Mouse (Mus musculus): ENCODE data around the gene Celsr1. TPM values are rescaled to one million over a fixed set of nuclear protein-coding genes. Genes with fewer than 3 reads are reported as not detected.

Gene Celsr1
- polyA plus RNA-seq, 1 experiment from 2014 or later, result 3.4 TPM

DNA sequence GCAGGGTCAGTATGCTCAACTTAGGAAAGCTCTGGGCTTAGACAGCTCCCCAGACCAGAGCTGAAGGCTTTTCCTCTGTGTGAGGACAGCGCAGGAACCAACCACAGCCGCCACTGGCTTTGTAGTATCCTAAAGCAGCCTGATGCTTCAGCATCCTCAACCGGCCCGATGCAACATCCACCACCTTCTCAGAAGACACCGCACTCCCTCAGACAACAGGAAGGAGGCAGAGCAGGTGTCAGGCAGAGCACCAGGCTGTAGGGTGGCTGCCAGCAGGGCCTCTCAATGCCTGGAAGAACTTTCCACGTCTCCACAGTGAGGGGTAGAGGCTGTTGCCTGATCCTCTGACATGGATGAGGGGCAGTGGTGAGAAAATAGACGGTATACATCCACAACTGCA, 50.4 kb downstream of the Celsr1 start:
- Histone ChIP-seq H3K4me3 (no peak overlapping the region), H3K27ac (replicated peaks) (peak overlapping the region; percentile 34), H3K36me3 (peaks cover 21% of the 10 kb centered on the region), H3K4me1 (peaks cover 49% of the 10 kb centered on the region), H3K9me3 (replicated peaks) (no peaks in the 10 kb centered on the region), H3K27me3 (ENCODE audit: low read depth, poor library complexity, severe bottlenecking) (peaks cover 7% of the 10 kb centered on the region; the same call in 1 of the 2 replicates)
- WGBS, result 87% methylated on average over 7 of the region's 7 CpGs
- no peak for DNase-seq (ENCODE audit: low spot score)

DNA sequence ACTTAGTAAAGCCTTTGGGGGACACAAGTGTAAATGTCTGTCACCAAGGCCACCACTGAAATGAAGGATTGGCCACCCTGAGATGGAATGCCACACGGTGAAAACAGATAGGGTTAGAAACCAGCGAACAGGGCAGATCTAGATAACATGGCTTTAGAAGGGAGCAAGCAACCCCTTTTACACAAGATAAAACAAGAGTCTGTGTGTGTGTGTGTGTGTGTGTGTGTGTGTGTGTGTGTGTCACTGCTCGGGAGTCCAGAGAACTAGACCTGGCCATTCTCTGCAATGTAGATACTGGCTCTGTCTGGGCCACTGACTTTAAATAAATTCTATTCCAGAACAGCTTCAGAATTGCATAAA, 51.2 kb downstream of the Celsr1 start:
- Histone ChIP-seq H3K4me1 (peaks cover 49% of the 10 kb centered on the region), H3K4me3 (no peak overlapping the region), H3K36me3 (peaks cover 28% of the 10 kb centered on the region), H3K27ac (replicated peaks) (no peak overlapping the region), H3K27me3 (ENCODE audit: low read depth, poor library complexity, severe bottlenecking) (peaks cover 7% of the 10 kb centered on the region; the same call in 1 of the 2 replicates), H3K9me3 (replicated peaks) (no peaks in the 10 kb centered on the region)
- no peak for DNase-seq (ENCODE audit: low spot score)
- 77% methylated on average over 3 of the region's 3 CpGs for WGBS

DNA sequence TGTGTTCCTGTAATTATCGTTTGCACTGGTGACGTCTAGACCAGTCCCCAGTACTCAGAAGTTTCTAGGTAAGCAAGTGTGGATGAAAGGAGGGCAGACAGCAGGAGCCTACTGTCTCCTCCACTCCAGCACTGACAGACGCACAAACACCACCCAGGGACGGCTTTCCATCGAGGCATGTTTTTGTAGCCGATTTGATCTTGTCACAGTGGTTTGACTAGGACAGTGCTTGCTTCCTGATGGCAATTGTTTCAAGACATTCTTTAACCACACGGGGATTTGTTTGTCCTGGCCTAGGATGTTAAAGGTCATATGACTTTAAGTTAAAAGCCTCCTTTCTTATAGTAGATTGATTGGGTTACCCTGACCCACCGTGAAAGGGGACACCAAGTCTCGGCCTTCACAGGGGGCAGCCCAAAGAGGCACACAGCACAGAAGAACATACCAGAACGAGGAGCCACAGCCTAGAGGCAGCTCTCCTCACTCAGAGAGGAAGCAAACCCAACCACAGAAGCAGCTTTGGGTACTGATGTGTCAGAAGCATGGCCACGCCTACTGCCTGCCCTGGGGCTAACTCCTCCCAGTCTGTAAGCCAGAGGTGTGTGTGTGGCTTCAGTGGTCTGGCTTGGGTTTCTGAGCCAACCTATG, 51.7 kb downstream of the Celsr1 start:
- WGBS, result 54% methylated on average over 11 of the region's 11 CpGs

DNA sequence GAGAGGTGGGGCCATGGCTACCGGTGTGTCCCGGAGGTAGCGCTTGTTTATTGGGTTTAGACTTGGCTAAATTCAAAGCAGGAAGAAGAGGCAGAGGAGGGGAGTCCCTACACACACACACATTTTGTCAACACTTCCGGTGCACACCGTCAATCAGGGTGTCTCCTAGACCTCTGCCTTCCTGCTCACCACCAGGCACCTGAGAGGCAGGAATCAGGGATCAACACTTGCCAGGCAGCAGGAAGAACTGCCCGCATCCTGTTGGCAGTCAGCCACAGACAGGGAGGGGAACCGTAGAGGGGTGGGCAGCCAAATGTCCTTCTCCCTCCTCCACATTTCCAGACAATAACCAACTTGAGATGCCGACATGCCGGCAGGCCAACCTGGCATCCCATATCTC, 56.5 kb downstream of the Celsr1 start:
- Histone ChIP-seq H3K4me1 (peaks cover 47% of the 10 kb centered on the region), H3K27ac (replicated peaks) (no peak overlapping the region), H3K27me3 (ENCODE audit: low read depth, poor library complexity, severe bottlenecking) (no peaks in the 10 kb centered on the region), H3K4me3 (no peak overlapping the region), H3K9me3 (replicated peaks) (no peaks in the 10 kb centered on the region), H3K36me3 (peaks cover 36% of the 10 kb centered on the region)
- DNase-seq (ENCODE audit: low spot score), result no peak
- 90% methylated on average over 9 of the region's 9 CpGs for WGBS

More for the DNA sequence above, 51.7 kb downstream of the Celsr1 start:
- Histone ChIP-seq H3K4me3 (no peak overlapping the region), H3K27ac (replicated peaks) (no peak overlapping the region; the same call in 1 of the 2 replicates), H3K27me3 (ENCODE audit: low read depth, poor library complexity, severe bottlenecking) (peaks cover 7% of the 10 kb centered on the region; the same call in 1 of the 2 replicates), H3K9me3 (replicated peaks) (no peaks in the 10 kb centered on the region), H3K4me1 (peaks cover 49% of the 10 kb centered on the region), H3K36me3 (peaks cover 32% of the 10 kb centered on the region)
- DNase-seq (ENCODE audit: low spot score), result no peak

DNA sequence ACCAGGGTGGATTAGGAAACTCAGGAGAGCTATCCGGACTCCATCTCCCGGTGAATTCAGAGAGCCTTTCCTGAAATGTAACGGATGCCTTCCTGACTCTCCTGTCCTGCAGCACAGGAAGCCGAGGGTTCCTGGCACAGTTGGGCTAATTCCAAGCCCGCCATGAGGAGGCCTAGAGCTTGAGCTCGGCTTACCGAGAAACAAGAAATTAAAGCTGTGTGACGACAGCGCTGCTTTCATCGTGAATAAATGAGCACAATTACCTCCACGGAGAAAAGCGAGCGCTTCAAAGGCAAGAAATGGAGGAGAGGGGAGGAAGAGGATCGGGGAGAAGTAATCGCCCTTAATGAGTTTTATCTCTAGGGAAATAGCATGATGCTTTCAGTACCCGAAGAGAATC, 57.8 kb downstream of the Celsr1 start:
- H3K4me3 ChIP-seq, result no peak overlapping the region
- peaks cover 54% of the 10 kb centered on the region for H3K4me1 ChIP-seq
- H3K27ac ChIP-seq (replicated peaks), result peak overlapping the region; percentile 24; the same call in 1 of the 2 replicates
- peaks cover 31% of the 10 kb centered on the region for H3K36me3 ChIP-seq
- DNase-seq (ENCODE audit: low spot score), result no peak
- no peaks in the 10 kb centered on the region for H3K27me3 ChIP-seq (ENCODE audit: low read depth, poor library complexity, severe bottlenecking)
- H3K9me3 ChIP-seq (replicated peaks), result no peaks in the 10 kb centered on the region
- 68% methylated on average over 16 of the region's 16 CpGs for WGBS

GRCm38 (mm10) chr15:85971596-85971995, 62.0 kb downstream of the Celsr1 start:
- no peak overlapping the region for H3K4me3 ChIP-seq
- peaks cover 6% of the 10 kb centered on the region; the same call in 1 of the 2 replicates for H3K36me3 ChIP-seq
- 25% methylated on average over 5 of the region's 5 CpGs for WGBS
- no peaks in the 10 kb centered on the region for H3K27me3 ChIP-seq (ENCODE audit: low read depth, poor library complexity, severe bottlenecking)
- H3K27ac ChIP-seq (replicated peaks), result peak overlapping the region; percentile 77
- H3K4me1 ChIP-seq, result peaks cover 65% of the 10 kb centered on the region
- no peaks in the 10 kb centered on the region for H3K9me3 ChIP-seq (replicated peaks)
- DNase-seq (ENCODE audit: low spot score), result peak; percentile 36

DNA sequence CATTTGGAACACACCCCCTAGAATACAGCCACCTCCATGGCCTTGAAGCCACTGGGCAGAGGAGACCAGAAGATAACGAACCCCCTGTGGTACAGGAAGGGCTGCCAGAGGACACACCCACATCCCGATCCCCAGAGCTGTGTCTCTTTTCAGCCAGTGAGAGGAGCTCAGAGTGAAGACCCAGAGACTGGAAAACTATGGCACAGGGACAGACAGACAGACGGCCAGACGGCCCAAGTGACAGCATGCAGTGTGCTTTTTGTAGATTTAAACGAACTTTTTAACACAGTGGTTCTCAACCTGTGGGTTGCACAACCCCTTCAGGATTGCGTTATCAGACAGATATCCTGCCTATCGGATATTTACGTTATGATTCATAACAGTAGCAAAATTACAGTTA, 63.1 kb downstream of the Celsr1 start:
- Histone ChIP-seq H3K36me3 (peaks cover 10% of the 10 kb centered on the region; the same call in 1 of the 2 replicates), H3K27ac (replicated peaks) (no peak overlapping the region; the same call in 1 of the 2 replicates), H3K27me3 (ENCODE audit: low read depth, poor library complexity, severe bottlenecking) (no peaks in the 10 kb centered on the region), H3K4me1 (peaks cover 53% of the 10 kb centered on the region), H3K4me3 (no peak overlapping the region), H3K9me3 (replicated peaks) (no peaks in the 10 kb centered on the region)
- DNase-seq (ENCODE audit: low spot score), result no peak
- WGBS, result 73% methylated on average over 8 of the region's 8 CpGs

DNA sequence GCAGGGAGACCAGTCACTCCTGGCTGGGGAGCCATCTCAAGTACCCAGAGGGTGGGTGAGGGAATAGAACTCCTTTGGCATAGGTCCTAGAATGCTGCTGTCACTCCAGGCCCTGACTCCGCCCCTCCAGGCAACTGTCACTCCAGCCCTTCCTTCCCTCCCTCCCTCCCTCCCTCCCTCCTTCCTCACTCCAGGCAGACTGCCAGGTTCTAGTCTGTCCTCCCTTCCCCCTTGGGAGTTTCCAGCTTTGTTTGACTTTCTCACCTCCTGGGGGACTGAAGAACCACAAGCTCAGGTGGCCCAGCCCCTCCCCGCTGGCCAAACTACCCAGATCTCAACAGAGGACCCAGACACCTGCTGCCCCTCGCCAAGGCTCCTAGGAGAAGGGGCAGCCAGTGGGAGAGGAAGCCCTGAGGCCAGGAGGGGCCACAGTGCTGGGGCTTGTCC, 63.8 kb downstream of the Celsr1 start:
- H3K27me3 ChIP-seq (ENCODE audit: low read depth, poor library complexity, severe bottlenecking), result no peaks in the 10 kb centered on the region
- no peak overlapping the region for H3K4me3 ChIP-seq
- H3K36me3 ChIP-seq, result peaks cover 10% of the 10 kb centered on the region; the same call in 1 of the 2 replicates
- H3K27ac ChIP-seq (replicated peaks), result peak overlapping the region; percentile 30; the same call in 1 of the 2 replicates
- 57% methylated on average over 3 of the region's 3 CpGs for WGBS
- peaks cover 46% of the 10 kb centered on the region for H3K4me1 ChIP-seq
- H3K9me3 ChIP-seq (replicated peaks), result no peaks in the 10 kb centered on the region
- no peak for DNase-seq (ENCODE audit: low spot score)

DNA sequence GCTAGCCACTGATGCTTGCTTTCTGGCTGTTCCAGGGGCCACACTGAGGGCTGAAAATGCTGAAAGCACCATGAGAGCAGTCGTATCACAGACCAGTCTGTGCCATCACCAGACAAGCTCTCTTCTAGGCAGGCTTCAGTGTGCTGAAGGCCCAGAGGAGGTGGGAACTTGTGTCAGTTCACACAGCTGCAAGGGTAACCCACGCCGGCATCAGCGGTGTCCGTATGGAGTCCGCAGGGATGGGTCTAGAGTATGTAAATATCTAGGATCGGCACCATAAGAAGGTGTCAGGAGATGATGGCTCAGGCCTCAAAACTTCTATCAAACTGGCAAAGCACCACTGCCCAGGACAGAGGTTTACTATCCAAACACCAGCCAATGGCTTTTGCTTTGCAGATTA, 64.3 kb downstream of the Celsr1 start:
- Histone ChIP-seq H3K9me3 (replicated peaks) (no peaks in the 10 kb centered on the region), H3K27ac (replicated peaks) (0 out of 2 replicates have a peak overlapping the region, but pooled peaks have one; percentile 0), H3K4me1 (peaks cover 42% of the 10 kb centered on the region), H3K36me3 (peaks cover 10% of the 10 kb centered on the region; the same call in 1 of the 2 replicates), H3K27me3 (ENCODE audit: low read depth, poor library complexity, severe bottlenecking) (no peaks in the 10 kb centered on the region), H3K4me3 (no peak overlapping the region)
- no peak for DNase-seq (ENCODE audit: low spot score)
- WGBS, result 89% methylated on average over 7 of the region's 7 CpGs

- Histone ChIP-seq H3K4me1 (peaks cover 17% of the 10 kb centered on the region), H3K9me3 (replicated peaks) (no peaks in the 10 kb centered on the region), H3K27ac (replicated peaks) (0 out of 2 replicates have a peak overlapping the region, but pooled peaks have one; percentile 1), H3K4me3 (no peak overlapping the region), H3K27me3 (ENCODE audit: low read depth, poor library complexity, severe bottlenecking) (no peaks in the 10 kb centered on the region), H3K36me3 (peaks cover 34% of the 10 kb centered on the region)
- DNase-seq (ENCODE audit: low spot score), result no peak
- WGBS, result 91% methylated on average over 7 of the region's 7 CpGs
These were observed 67.5 kb downstream of the Celsr1 start for GRCm38 (mm10) chr15:85966032-85966431.

DNA sequence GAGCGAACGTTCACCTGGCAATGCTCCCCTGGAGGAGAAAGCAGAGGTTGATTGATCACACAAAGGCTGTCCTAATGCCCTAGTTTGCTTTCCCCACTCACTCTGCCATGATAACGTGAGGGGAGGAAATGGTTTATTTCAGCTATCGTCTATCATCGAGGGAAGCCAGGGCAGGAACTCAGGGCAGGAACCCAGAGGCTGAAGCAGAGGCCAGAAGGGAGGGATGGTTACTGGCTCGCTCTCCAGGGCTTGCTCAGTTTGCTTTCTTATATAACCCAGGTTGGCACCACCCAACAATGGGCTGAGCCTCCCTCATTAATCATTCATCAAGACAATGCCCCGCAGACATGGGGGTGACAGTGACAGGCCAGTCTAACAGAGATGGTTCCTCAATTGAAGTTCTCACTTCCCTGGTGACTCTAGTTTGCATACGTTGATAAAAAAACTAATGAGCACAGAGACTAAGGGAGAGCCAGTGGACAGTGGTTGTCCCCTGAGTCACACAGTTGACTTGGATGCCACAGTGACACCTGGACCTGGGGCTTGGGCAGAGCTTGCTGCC, 70.2 kb downstream of the Celsr1 start:
- no peaks in the 10 kb centered on the region for H3K9me3 ChIP-seq (replicated peaks)
- no peak for DNase-seq (ENCODE audit: low spot score)
- H3K4me3 ChIP-seq, result no peak overlapping the region
- H3K4me1 ChIP-seq, result peaks cover 6% of the 10 kb centered on the region
- H3K27ac ChIP-seq (replicated peaks), result no peak overlapping the region; the same call in 1 of the 2 replicates
- 89% methylated on average over 8 of the region's 8 CpGs for WGBS
- peaks cover 61% of the 10 kb centered on the region for H3K36me3 ChIP-seq
- H3K27me3 ChIP-seq (ENCODE audit: low read depth, poor library complexity, severe bottlenecking), result no peaks in the 10 kb centered on the region

GRCm38 (mm10) chr15:85962691-85963090, 70.9 kb downstream of the Celsr1 start:
- Histone ChIP-seq H3K27ac (replicated peaks) (no peak overlapping the region), H3K36me3 (peaks cover 68% of the 10 kb centered on the region), H3K9me3 (replicated peaks) (no peaks in the 10 kb centered on the region; the same call in 1 of the 2 replicates), H3K27me3 (ENCODE audit: low read depth, poor library complexity, severe bottlenecking) (no peaks in the 10 kb centered on the region), H3K4me1 (peaks cover 6% of the 10 kb centered on the region), H3K4me3 (no peak overlapping the region)
- DNase-seq (ENCODE audit: low spot score), result no peak
- 94% methylated on average over 8 of the region's 8 CpGs for WGBS

GRCm38 (mm10) chr15:85961651-85962050, 71.9 kb downstream of the Celsr1 start:
- no peaks in the 10 kb centered on the region; the same call in 1 of the 2 replicates for H3K9me3 ChIP-seq (replicated peaks)
- H3K27ac ChIP-seq (replicated peaks), result 0 out of 2 replicates have a peak overlapping the region, but pooled peaks have one; percentile 28
- DNase-seq (ENCODE audit: low spot score), result no peak
- H3K27me3 ChIP-seq (ENCODE audit: low read depth, poor library complexity, severe bottlenecking), result no peaks in the 10 kb centered on the region
- peaks cover 78% of the 10 kb centered on the region for H3K36me3 ChIP-seq
- 93% methylated on average over 4 of the region's 4 CpGs for WGBS
- H3K4me3 ChIP-seq, result no peak overlapping the region
- peaks cover 6% of the 10 kb centered on the region for H3K4me1 ChIP-seq
